Mouse (Mus musculus): ENCODE results near the gene Psma7.

DNA sequence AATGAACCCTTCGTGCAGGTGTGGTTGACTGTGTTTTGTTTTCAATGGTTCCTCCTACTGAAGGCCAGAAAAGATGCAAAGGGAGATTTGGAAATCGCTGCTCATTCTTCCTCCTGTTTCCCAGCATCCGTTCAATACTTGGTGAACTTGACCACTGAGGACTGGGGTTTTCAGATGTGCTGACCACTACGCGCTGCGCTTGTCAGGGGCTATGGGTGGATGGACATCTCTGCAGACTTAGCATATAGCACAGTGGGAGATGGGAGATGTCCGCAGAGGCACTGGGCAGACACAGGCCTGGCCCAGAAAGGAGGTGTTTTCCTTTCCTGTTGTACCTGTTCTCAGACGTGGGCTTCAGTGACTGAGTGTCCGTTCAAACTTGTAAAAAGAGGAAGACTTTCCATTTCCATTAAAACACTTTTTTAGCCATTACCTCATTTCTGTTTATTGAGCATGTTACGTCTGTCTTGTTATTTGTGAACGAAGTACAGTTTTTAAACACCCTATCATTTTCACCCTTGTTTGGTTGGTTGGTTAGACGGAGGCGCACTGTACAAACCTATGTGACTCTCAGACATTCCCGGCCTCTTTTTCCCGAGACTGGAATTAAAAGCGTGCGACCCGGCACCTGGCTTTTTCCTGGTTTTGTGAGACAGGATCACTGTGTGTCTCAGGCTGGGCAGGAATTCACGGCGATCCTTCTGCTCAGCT lies 27.7 kb upstream of the Psma7 start:
- TF ChIP-seq POLR2A (IDR thresholded peaks at IDR 0.05; ENCODE audit: borderline replicate concordance, control insufficient read depth, low read depth, low read length) (no peak), CTCF (IDR thresholded peaks at IDR 0.05; ENCODE audit: control insufficient read depth, insufficient read depth, low read length) (no peak)
